8 mouse cellular contexts compared by ENCODE assay signal in genomic region chr9:22467371-22468169, GRCm38 (mm10). TPM values are rescaled to one million over a fixed set of nuclear protein-coding genes. Genes with fewer than 3 reads are reported as not detected.
DNase-seq lines count a peak whose midpoint lies in the region; ATAC-seq and TF ChIP-seq lines count a peak whose summit lies in the region.

No protein-coding gene starts in this region.

- H3K27me3 ChIP-seq in forebrain, embryonic 13.5 days = no peaks in the 10 kb centered on the region
- H3K27me3 ChIP-seq in hindbrain, embryonic 16.5 days (replicated peaks; ENCODE audit: control insufficient read depth, insufficient read depth, low read length) = no peaks in the 10 kb centered on the region
- no peaks in the 10 kb centered on the region for H3K27me3 ChIP-seq in limb, embryonic 12.5 days
- no peaks in the 10 kb centered on the region for H3K27me3 ChIP-seq in midbrain, embryonic 12.5 days
- no peaks in the 10 kb centered on the region for H3K27me3 ChIP-seq in splenic B cell, adult 2 months (ENCODE audit: control insufficient read depth, insufficient read depth, low read length, poor library complexity, severe bottlenecking)

- peaks cover 10% of the 10 kb centered on the region for H3K4me1 ChIP-seq in forebrain, embryonic 13.5 days
- peaks cover 3% of the 10 kb centered on the region; the same call in 1 of the 2 replicates for H3K4me1 ChIP-seq in hindbrain, embryonic 16.5 days (ENCODE audit: control insufficient read depth, insufficient read depth, low read depth, low read length)
- no peaks in the 10 kb centered on the region for H3K4me1 ChIP-seq in limb, embryonic 12.5 days (replicated peaks)
- H3K4me1 ChIP-seq in midbrain, embryonic 12.5 days = peaks cover 7% of the 10 kb centered on the region

- no peak for TF ChIP-seq CTCF in left cerebral cortex, adult 2 months (IDR thresholded peaks at IDR 0.05)

- H3K27ac ChIP-seq in left cerebral cortex, adult 2 months = peak overlapping the region; percentile 84
- peak overlapping the region; percentile 91 for H3K27ac ChIP-seq in forebrain, embryonic 13.5 days
- H3K27ac ChIP-seq in hindbrain, embryonic 16.5 days (ENCODE audit: low read depth, low read length) = peak overlapping the region; percentile 96
- H3K27ac ChIP-seq in limb, embryonic 12.5 days = peak overlapping the region; percentile 92
- H3K27ac ChIP-seq in midbrain, embryonic 12.5 days (replicated peaks) = peak overlapping the region; percentile 89

- H3K36me3 ChIP-seq in forebrain, embryonic 13.5 days (ENCODE audit: poor library complexity, severe bottlenecking) = peaks cover 13% of the 10 kb centered on the region
- 0 out of 2 replicates have a peak, but pooled peaks cover 2% of the 10 kb centered on the region for H3K36me3 ChIP-seq in hindbrain, embryonic 16.5 days (ENCODE audit: control insufficient read depth, insufficient read depth, low read length)
- peaks cover 20% of the 10 kb centered on the region; the same call in 1 of the 2 replicates for H3K36me3 ChIP-seq in limb, embryonic 12.5 days
- H3K36me3 ChIP-seq in midbrain, embryonic 12.5 days = 0 out of 2 replicates have a peak, but pooled peaks cover 4% of the 10 kb centered on the region
- no peaks in the 10 kb centered on the region; the same call in none of the 2 replicates for H3K36me3 ChIP-seq in splenic B cell, adult 2 months (ENCODE audit: control insufficient read depth, insufficient read depth, low read length, poor library complexity, severe bottlenecking)

- peak overlapping the region; percentile 85 for H3K4me3 ChIP-seq in left cerebral cortex, adult 2 months
- H3K4me3 ChIP-seq in forebrain, embryonic 13.5 days = peak overlapping the region; percentile 88
- peak overlapping the region; percentile 94 for H3K4me3 ChIP-seq in hindbrain, embryonic 16.5 days (ENCODE audit: low read length)
- peak overlapping the region; percentile 86 for H3K4me3 ChIP-seq in limb, embryonic 12.5 days (replicated peaks)
- peak overlapping the region; percentile 85 for H3K4me3 ChIP-seq in midbrain, embryonic 12.5 days

- DNase-seq in left cerebral cortex, adult 2 months (ENCODE audit: extremely low spot score in 1 of 2, low spot score in 2 of 2) = peak in 1 of 2 experiments; percentile 47
- DNase-seq in left cerebral cortex, adult 9 months (ENCODE audit: low spot score in 2 of 2) = no peak
- peak; percentile 38 for DNase-seq in c-Kit-positive CD71-positive TER-119-negative erythroid progenitor cells, embryonic 14.5 days (ENCODE audit: low read depth)
- DNase-seq in splenic B cell, adult 2 months (ENCODE audit: low read depth, low spot score) = peak; percentile 68

- peak overlapping the region; percentile 85 for H3K4me2 ChIP-seq in forebrain, embryonic 13.5 days
- H3K4me2 ChIP-seq in hindbrain, embryonic 16.5 days (ENCODE audit: low read length) = peak overlapping the region; percentile 67
- peak overlapping the region; percentile 70 for H3K4me2 ChIP-seq in limb, embryonic 12.5 days
- H3K4me2 ChIP-seq in midbrain, embryonic 12.5 days (replicated peaks) = peak overlapping the region; percentile 74

- ATAC-seq in forebrain, embryonic 13.5 days = peak; percentile 75
- peak; percentile 77 for ATAC-seq in hindbrain, embryonic 16.5 days
- peak; percentile 65 for ATAC-seq in limb, embryonic 12.5 days (ENCODE audit: insufficient number of reproducible peaks, insufficient read depth, low FRiP score, low TSS enrichment, low read depth)
- peak; percentile 85 for ATAC-seq in midbrain, embryonic 12.5 days (ENCODE audit: low FRiP score, low read depth)

- intact Hi-C loops in left cerebral cortex, adult 2 months (cut with DNase I) = loop anchor here (5.0 kb wide), 1 partner anchor 55 kb away; the partner anchor contains the start of gene 9530077C05Rik

- under 1% methylated on average over 73 of the region's 73 CpGs for WGBS in forebrain, embryonic 13.5 days
- 1% methylated on average over 58 of the region's 73 CpGs for WGBS in hindbrain, embryonic 16.5 days
- under 1% methylated on average over 71 of the region's 73 CpGs for WGBS in limb, embryonic 12.5 days
- WGBS in midbrain, embryonic 12.5 days = 2% methylated on average over 72 of the region's 73 CpGs

- no peaks in the 10 kb centered on the region for H3K9me3 ChIP-seq in forebrain, embryonic 13.5 days (replicated peaks)
- no peaks in the 10 kb centered on the region for H3K9me3 ChIP-seq in hindbrain, embryonic 16.5 days (ENCODE audit: control insufficient read depth, low read length)
- no peaks in the 10 kb centered on the region for H3K9me3 ChIP-seq in limb, embryonic 12.5 days
- no peaks in the 10 kb centered on the region for H3K9me3 ChIP-seq in midbrain, embryonic 12.5 days

- H3K9ac ChIP-seq in forebrain, embryonic 13.5 days = peak overlapping the region; percentile 94
- H3K9ac ChIP-seq in hindbrain, embryonic 16.5 days (ENCODE audit: low read depth, low read length) = peak overlapping the region; percentile 98
- H3K9ac ChIP-seq in limb, embryonic 12.5 days (replicated peaks) = peak overlapping the region; percentile 95
- peak overlapping the region; percentile 88 for H3K9ac ChIP-seq in midbrain, embryonic 12.5 days (replicated peaks)

RNA-seq across cellular contexts. Expression of gene Rp9, which starts 2.0 kb away (rescaled TPM):
- total RNA-seq in left cerebral cortex, adult 2 months (2021) = 10 to 100 TPM; 39.5 to 44.5 TPM
- polyA plus RNA-seq in forebrain, embryonic 13.5 days (2015; fragmentation: Nextera tagmentation; extraction: Ambion mirVana) = 61.2 and 66.2 TPM in 2 replicates
- 65.2 and 68.3 TPM in 2 replicates for polyA plus RNA-seq in hindbrain, embryonic 16.5 days (2015; fragmentation: Nextera tagmentation; extraction: Ambion mirVana)
- polyA plus RNA-seq in limb, embryonic 12.5 days (2016; fragmentation: Nextera tagmentation; extraction: Ambion mirVana) = 79.9 and 82.0 TPM in 2 replicates
- polyA plus RNA-seq in midbrain, embryonic 12.5 days (2016; fragmentation: Nextera tagmentation; extraction: Ambion mirVana) = 53.3 and 59.3 TPM in 2 replicates

RNA-seq across cellular contexts. Expression of gene Bbs9, which starts 7.9 kb away (rescaled TPM):
- total RNA-seq in left cerebral cortex, adult 2 months (2021) = 10 to 100 TPM; 27.7 to 29.5 TPM
- 18.4 and 20.1 TPM in 2 replicates for polyA plus RNA-seq in forebrain, embryonic 13.5 days (2015; fragmentation: Nextera tagmentation; extraction: Ambion mirVana)
- polyA plus RNA-seq in hindbrain, embryonic 16.5 days (2015; fragmentation: Nextera tagmentation; extraction: Ambion mirVana) = 18.3 and 18.8 TPM in 2 replicates
- 18.1 and 18.5 TPM in 2 replicates for polyA plus RNA-seq in limb, embryonic 12.5 days (2016; fragmentation: Nextera tagmentation; extraction: Ambion mirVana)
- 18.4 and 19.1 TPM in 2 replicates for polyA plus RNA-seq in midbrain, embryonic 12.5 days (2016; fragmentation: Nextera tagmentation; extraction: Ambion mirVana)

RNA-seq across cellular contexts. Expression of gene Gm17545, which starts 13.5 kb away (rescaled TPM):
- not detected for total RNA-seq in left cerebral cortex, adult 2 months (2021)
- not detected in 2 replicates for polyA plus RNA-seq in forebrain, embryonic 13.5 days (2015; fragmentation: Nextera tagmentation; extraction: Ambion mirVana)
- not detected in 2 replicates for polyA plus RNA-seq in hindbrain, embryonic 16.5 days (2015; fragmentation: Nextera tagmentation; extraction: Ambion mirVana)
- polyA plus RNA-seq in limb, embryonic 12.5 days (2016; fragmentation: Nextera tagmentation; extraction: Ambion mirVana) = not detected in 2 replicates
- not detected in 2 replicates for polyA plus RNA-seq in midbrain, embryonic 12.5 days (2016; fragmentation: Nextera tagmentation; extraction: Ambion mirVana)

RNA-seq across cellular contexts. Expression of gene 9530077C05Rik, which starts 56.3 kb away (rescaled TPM):
- total RNA-seq in left cerebral cortex, adult 2 months (2021) = 10 to 100 TPM in 1 of 2 experiments, 1 to 10 TPM in 1; 7.0 to 10.0 TPM
- polyA plus RNA-seq in forebrain, embryonic 13.5 days (2015; fragmentation: Nextera tagmentation; extraction: Ambion mirVana) = 8.6 and 9.8 TPM in 2 replicates
- polyA plus RNA-seq in hindbrain, embryonic 16.5 days (2015; fragmentation: Nextera tagmentation; extraction: Ambion mirVana) = 16.0 and 19.3 TPM in 2 replicates
- 7.9 and 9.2 TPM in 2 replicates for polyA plus RNA-seq in limb, embryonic 12.5 days (2016; fragmentation: Nextera tagmentation; extraction: Ambion mirVana)
- 9.8 and 11.8 TPM in 2 replicates for polyA plus RNA-seq in midbrain, embryonic 12.5 days (2016; fragmentation: Nextera tagmentation; extraction: Ambion mirVana)

Comparison
In these comparisons a context has a peak if more than half of its experiments do, and no peak if none do; other contexts are left out.
1. DNase-seq: peak in c-Kit-positive CD71-positive TER-119-negative erythroid progenitor cells, embryonic 14.5 days (single experiment) and splenic B cell, adult 2 months (single experiment); none in left cerebral cortex, adult 9 months (0 of 2).
2. Peak in every context shown above with its lines, with median percentiles within 50 percentile points of each other: H3K27ac ChIP-seq, H3K4me3 ChIP-seq, ATAC-seq, H3K4me2 ChIP-seq and H3K9ac ChIP-seq.